Mouse (Mus musculus) B cell, adult 2 months (primary cell): ENCODE data around the gene Nup153.

Experiments used
- DNase-seq, 2 experiments: peaks; one replicate each; pipeline ENCODE4 v3.0.0; 2022

Nup153 gene

GRCm38 (mm10) chr13:46663461-46663964 is 64.2 kb downstream of the Nup153 start:
- DNase-seq = peak; percentile 25 to 46

- DNase-seq = no peak
These were observed 68.5 kb downstream of the Nup153 start for GRCm38 (mm10) chr13:46659211-46659610.

GRCm38 (mm10) chr13:46654566-46654965 is 73.2 kb downstream of the Nup153 start:
- no peak for DNase-seq

GRCm38 (mm10) chr13:46653671-46654070 is 74.1 kb downstream of the Nup153 start:
- no peak for DNase-seq

- no peak for DNase-seq
These were observed 75.1 kb downstream of the Nup153 start for GRCm38 (mm10) chr13:46652671-46653070.

- no peak for DNase-seq
These were observed 75.9 kb downstream of the Nup153 start for GRCm38 (mm10) chr13:46651853-46652252.

- DNase-seq = no peak
These were observed 82.3 kb downstream of the Nup153 start for GRCm38 (mm10) chr13:46645476-46645875.

- DNase-seq = no peak
These were observed 83.6 kb downstream of the Nup153 start for GRCm38 (mm10) chr13:46644175-46644574.

- DNase-seq = peak; percentile 45 to 50
These were observed 85.4 kb downstream of the Nup153 start for GRCm38 (mm10) chr13:46642318-46642717.

- DNase-seq = no peak
These were observed 86.9 kb downstream of the Nup153 start for GRCm38 (mm10) chr13:46640608-46641468.

- peak; percentile 42 to 56 for DNase-seq
These were observed 93.6 kb downstream of the Nup153 start for GRCm38 (mm10) chr13:46634133-46634488.

- no peak for DNase-seq
These were observed 94.2 kb downstream of the Nup153 start for GRCm38 (mm10) chr13:46633320-46634132.

- no peak for DNase-seq
These were observed 94.9 kb downstream of the Nup153 start for GRCm38 (mm10) chr13:46632796-46633195.
